Mouse (Mus musculus) C2C12 (cell line): ENCODE results near the gene Wwox. TPM values are rescaled to one million over a fixed set of nuclear protein-coding genes. Genes with fewer than 3 reads are reported as not detected.

Source experiments
- H3K27me3 ChIP-seq: one replicate; pipeline ENCODE4 v1.6.1; 2011; ENCODE audit not compliant: control insufficient read depth, insufficient read depth, insufficient read length
- H3K36me3 ChIP-seq: one replicate; pipeline ENCODE4 v1.6.1; 2011; ENCODE audit not compliant: control insufficient read depth, insufficient read depth
- H3K4me3 ChIP-seq: one replicate; pipeline ENCODE4 v1.5.1; 2011; ENCODE audit warnings: mild to moderate bottlenecking, control low read depth; ENCODE audit not compliant: poor library complexity, insufficient read depth, severe bottlenecking
- H3K79me2 ChIP-seq: one replicate; pipeline ENCODE4 v1.6.1; 2011; ENCODE audit not compliant: control insufficient read depth, insufficient read depth
- H3K79me3 ChIP-seq: one replicate; pipeline ENCODE4 v1.6.1; 2011; ENCODE audit warnings: low read depth, control low read depth
- H3ac ChIP-seq: one replicate; pipeline ENCODE3; 2011; ENCODE audit warnings: low read depth; ENCODE audit not compliant: control insufficient read depth, insufficient read length
- CEBPB ChIP-seq: IDR thresholded peaks from one replicate; pipeline ENCODE4 v1.6.1; 2011; ENCODE audit warnings: low read depth, mild to moderate bottlenecking, control low read depth, moderate library complexity
- CTCF ChIP-seq: IDR thresholded peaks from one replicate; pipeline ENCODE4 v1.5.1; 2011; ENCODE audit not compliant: control insufficient read depth, insufficient read depth, insufficient read length
- FOSL1 ChIP-seq: IDR thresholded peaks from one replicate; pipeline ENCODE4 v1.8.0; 2011; ENCODE audit warnings: mild to moderate bottlenecking, low read length; ENCODE audit not compliant: poor library complexity, insufficient read depth, severe bottlenecking
- MAX ChIP-seq: IDR thresholded peaks from one replicate; pipeline ENCODE4 v1.6.1; 2011; ENCODE audit warnings: mild to moderate bottlenecking, control low read depth
- MYOD1 ChIP-seq: IDR thresholded peaks from one replicate; pipeline ENCODE4 v1.6.1; 2011; ENCODE audit warnings: low read depth; ENCODE audit not compliant: control insufficient read depth, insufficient read length
- MYOG ChIP-seq: IDR thresholded peaks from one replicate; pipeline ENCODE4 v1.6.1; 2011; ENCODE audit not compliant: control insufficient read depth, insufficient read length; ENCODE audit errors: extremely low read depth
- USF1 ChIP-seq: IDR thresholded peaks from one replicate; pipeline ENCODE4 v1.6.1; 2011; ENCODE audit warnings: low read depth, mild to moderate bottlenecking, control low read depth, moderate library complexity
- polyA plus RNA-seq: library from polyadenylated mRNA; unstranded; fragments of >200 nt; fragmentation: generic; extraction: Trizol; gene quantifications from one replicate; pipeline ENCODE4 v1.2.1, GENCODE M21; 2012; ENCODE audit warnings: missing spikeins

Gene Wwox
- polyA plus RNA-seq, 1 experiment, result 3.7 TPM

DNA sequence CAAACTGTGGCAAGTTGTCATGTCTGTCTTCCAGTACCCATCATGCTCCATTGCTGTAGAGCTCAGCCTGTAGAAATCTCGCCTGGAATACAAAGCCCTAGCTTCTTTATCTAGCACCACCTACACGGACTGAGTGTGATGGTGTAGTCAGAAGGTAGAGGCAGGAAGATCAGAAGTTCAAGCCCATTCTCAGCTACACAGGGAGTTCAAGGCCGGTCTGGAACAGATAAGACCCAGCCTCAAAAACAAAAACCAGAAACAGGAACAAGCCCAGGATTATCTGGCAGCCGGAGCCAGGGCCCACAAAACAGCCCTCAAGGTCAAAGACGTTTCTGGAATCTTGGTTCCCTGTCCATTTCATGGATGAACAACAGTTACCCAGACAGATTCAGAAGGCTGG, 629.3 kb downstream of the Wwox start:
- Histone ChIP-seq H3K79me3 (no peaks in the 10 kb centered on the region), H3K27me3 (no peaks in the 10 kb centered on the region), H3K4me3 (no peak overlapping the region), H3ac (no peak overlapping the region), H3K79me2 (no peaks in the 10 kb centered on the region), H3K36me3 (no peaks in the 10 kb centered on the region)
- TF ChIP-seq MYOG, result no peak
- no peak for TF ChIP-seq FOSL1
- TF ChIP-seq CTCF, result no peak
- TF ChIP-seq MAX, result no peak
- TF ChIP-seq CEBPB, result no peak
- no peak for TF ChIP-seq USF1
- no peak for TF ChIP-seq MYOD1

DNA sequence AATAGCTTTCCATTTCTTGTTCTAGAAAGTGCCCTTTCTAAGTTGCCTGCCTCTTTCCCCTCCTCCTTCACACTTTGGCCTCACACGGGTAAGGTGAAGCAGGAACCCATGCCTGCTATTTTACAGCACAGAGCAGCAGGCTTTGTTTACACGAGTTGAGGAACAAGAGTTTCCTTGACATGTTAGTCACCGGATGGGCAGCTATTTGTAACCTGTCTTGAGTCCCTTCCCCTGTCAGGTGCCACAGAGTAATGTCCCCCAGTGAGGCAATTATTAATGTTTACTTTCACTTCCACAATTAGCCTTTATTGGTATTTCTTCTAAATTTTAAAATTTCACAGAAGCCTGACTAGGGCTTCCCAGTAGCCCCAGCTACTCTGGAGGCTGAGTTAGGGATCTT, 630.8 kb downstream of the Wwox start:
- H3K27me3 ChIP-seq, result no peaks in the 10 kb centered on the region
- no peak for TF ChIP-seq MYOG
- no peak for TF ChIP-seq USF1
- TF ChIP-seq CTCF, result no peak

GRCm38 (mm10) chr8:115071231-115071630, 631.8 kb downstream of the Wwox start:
- H3K36me3 ChIP-seq, result no peaks in the 10 kb centered on the region
- no peaks in the 10 kb centered on the region for H3K27me3 ChIP-seq
- H3K79me3 ChIP-seq, result no peaks in the 10 kb centered on the region
- TF ChIP-seq USF1 (no peak), CTCF (no peak)
- H3K4me3 ChIP-seq, result no peak overlapping the region
- no peaks in the 10 kb centered on the region for H3K79me2 ChIP-seq
- H3ac ChIP-seq, result no peak overlapping the region

More for the DNA sequence above, 630.8 kb downstream of the Wwox start:
- no peaks in the 10 kb centered on the region for H3K36me3 ChIP-seq
- no peak overlapping the region for H3K4me3 ChIP-seq
- no peak overlapping the region for H3ac ChIP-seq
- H3K79me3 ChIP-seq, result no peaks in the 10 kb centered on the region
- no peaks in the 10 kb centered on the region for H3K79me2 ChIP-seq

DNA sequence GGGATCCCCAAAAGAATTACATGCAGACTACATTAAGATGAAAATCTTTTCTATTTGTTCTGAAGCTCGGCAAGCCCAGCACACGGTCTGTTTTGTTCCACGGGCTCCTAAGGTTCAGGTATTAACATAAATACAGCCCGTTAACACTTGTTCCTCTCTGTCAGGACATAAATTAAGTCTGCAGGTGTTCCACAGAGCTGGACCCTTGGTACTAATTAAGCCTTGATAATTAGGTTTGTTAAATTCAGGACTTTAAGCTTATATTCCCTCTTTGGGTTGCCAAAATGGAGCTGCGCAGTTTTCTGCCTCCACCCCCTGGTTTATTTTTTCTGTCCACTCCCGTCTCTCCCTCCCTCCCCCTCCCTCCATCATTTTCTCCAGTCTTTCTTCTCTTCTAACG, 638.8 kb downstream of the Wwox start:
- no peaks in the 10 kb centered on the region for H3K79me3 ChIP-seq
- H3K79me2 ChIP-seq, result no peaks in the 10 kb centered on the region
- no peak overlapping the region for H3ac ChIP-seq
- H3K27me3 ChIP-seq, result no peaks in the 10 kb centered on the region
- no peaks in the 10 kb centered on the region for H3K36me3 ChIP-seq
- no peak overlapping the region for H3K4me3 ChIP-seq
- TF ChIP-seq USF1 (no peak), CTCF (no peak), CEBPB (no peak), FOSL1 (no peak), MYOG (no peak), MAX (no peak), MYOD1 (no peak)

- H3K27me3 ChIP-seq, result no peaks in the 10 kb centered on the region
- H3K36me3 ChIP-seq, result no peaks in the 10 kb centered on the region
- no peak overlapping the region for H3K4me3 ChIP-seq
- H3K79me3 ChIP-seq, result no peaks in the 10 kb centered on the region
- H3K79me2 ChIP-seq, result no peaks in the 10 kb centered on the region
- no peak overlapping the region for H3ac ChIP-seq
- TF ChIP-seq MYOD1, result no peak
- no peak for TF ChIP-seq CTCF
- no peak for TF ChIP-seq MAX
- no peak for TF ChIP-seq FOSL1
- no peak for TF ChIP-seq MYOG
- no peak for TF ChIP-seq CEBPB
- TF ChIP-seq USF1, result no peak
These were observed 642.1 kb downstream of the Wwox start for GRCm38 (mm10) chr8:115081302-115082207.

DNA sequence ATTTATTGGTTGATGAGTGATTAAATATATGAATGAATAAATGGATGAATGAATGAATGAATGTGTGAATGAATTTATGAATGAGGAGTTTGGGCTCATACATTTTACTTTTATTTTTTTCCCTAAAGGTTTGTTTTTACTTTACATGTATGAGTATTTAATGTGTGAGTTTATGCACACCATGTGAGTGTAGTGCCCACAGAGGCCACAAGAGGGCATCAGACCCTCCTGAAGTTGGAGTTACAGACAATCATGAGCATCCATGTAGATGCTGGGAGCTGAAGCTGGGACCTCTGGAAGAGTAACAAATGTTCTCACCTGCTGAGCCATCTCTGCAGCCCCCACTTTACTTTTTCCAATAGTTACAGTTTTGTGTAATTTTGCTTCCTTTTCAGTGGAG, 648.7 kb downstream of the Wwox start:
- TF ChIP-seq FOSL1 (no peak), MYOD1 (no peak), MYOG (no peak), MAX (no peak), CEBPB (no peak), CTCF (no peak), USF1 (no peak)
- H3K36me3 ChIP-seq, result no peaks in the 10 kb centered on the region
- H3K27me3 ChIP-seq, result no peaks in the 10 kb centered on the region
- H3K79me3 ChIP-seq, result no peaks in the 10 kb centered on the region
- no peak overlapping the region for H3K4me3 ChIP-seq
- H3K79me2 ChIP-seq, result no peaks in the 10 kb centered on the region
- H3ac ChIP-seq, result no peak overlapping the region
